Mouse (Mus musculus) embryo, embryonic 11.5 days (tissue): ENCODE measurements at regions not wholly inside any gene's neighbourhood (a gene's known extent, or its start where the extent isn't known, plus 50 kb on each side); places are given as distances from the start of the nearest gene placed in this dataset.

Experiments
- DNase-seq: peaks from one replicate; pipeline ENCODE4 v3.0.0-alpha.2; 2012; ENCODE audit warnings: low read depth, low spot score

- DNase-seq, result peak; percentile 55
Measured at GRCm38 (mm10) chr1:41810318-41810964, 885.1 kb upstream of the Pou3f3 start.

DNA sequence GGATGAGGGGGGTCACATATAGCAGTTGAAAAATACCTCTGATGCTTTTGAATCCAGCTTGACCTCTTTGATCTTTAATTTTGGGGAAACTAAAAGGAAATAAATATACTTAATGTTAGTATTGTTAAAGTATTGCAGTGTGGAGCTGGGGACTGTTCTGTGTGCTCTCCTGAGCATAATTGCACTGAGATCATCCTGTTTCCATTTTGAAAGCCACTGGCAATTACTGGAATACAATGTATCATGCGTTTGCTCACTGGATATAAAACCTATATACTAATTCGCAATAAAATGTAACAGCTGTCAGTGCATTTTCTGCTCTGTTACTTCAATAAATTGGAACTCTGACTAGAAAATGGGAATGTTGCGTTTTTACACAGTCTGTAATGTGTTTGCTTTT, 884.4 kb upstream of the Pou3f3 start:
- DNase-seq, result no peak

- no peak for DNase-seq
Measured at GRCm38 (mm10) chr1:41812071-41812470, 883.5 kb upstream of the Pou3f3 start.

GRCm38 (mm10) chr1:41814032-41815005, 881.2 kb upstream of the Pou3f3 start:
- no peak for DNase-seq

GRCm38 (mm10) chr1:41815021-41815420, 880.5 kb upstream of the Pou3f3 start:
- no peak for DNase-seq

GRCm38 (mm10) chr1:41822742-41823141, 872.8 kb upstream of the Pou3f3 start:
- no peak for DNase-seq

DNA sequence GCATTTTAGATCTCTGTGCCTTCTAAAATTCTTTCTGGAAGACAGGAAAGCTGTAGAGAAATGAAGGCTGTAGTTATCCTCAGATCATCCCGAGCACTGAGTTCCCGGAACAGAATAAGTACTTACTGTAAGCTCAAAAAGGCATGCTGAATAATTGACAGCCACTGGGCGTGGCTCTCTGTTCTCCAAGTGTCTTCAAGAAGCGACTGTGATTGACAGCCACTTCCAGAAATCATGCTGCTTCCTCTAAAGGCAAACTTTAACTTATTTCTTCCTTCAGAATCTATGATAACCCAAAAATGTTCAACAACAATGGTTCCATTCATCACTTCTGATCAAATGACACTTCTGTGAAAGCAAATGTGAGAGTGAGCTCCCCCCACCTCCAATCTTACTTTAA, 870.3 kb upstream of the Pou3f3 start:
- no peak for DNase-seq

DNA sequence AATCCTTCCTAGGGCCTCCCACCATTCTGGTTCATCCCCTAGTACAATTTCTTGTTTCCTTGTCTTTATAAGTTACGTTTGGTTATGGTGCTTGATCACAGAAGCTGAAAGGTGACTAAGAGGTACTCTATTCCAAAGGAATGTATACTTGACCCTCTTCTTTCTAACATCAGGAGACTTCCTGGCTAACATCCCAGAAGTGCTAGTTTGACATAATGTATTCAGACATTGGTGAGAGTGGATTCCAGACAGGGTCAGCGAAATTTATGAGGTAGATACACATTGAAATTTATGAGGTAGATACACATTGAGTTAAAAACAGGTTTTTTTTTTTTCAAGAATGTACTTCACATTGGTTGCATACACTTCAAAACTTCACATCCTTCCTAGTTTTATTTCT, 863.9 kb upstream of the Pou3f3 start:
- DNase-seq, result no peak
